Mouse (Mus musculus): ENCODE data around the gene Ccdc57. TPM values are rescaled to one million over a fixed set of nuclear protein-coding genes. Genes with fewer than 3 reads are reported as not detected.

Gene Ccdc57
- 0.20 TPM for polyA plus RNA-seq (2017; shearing (Covaris generic))

DNA sequence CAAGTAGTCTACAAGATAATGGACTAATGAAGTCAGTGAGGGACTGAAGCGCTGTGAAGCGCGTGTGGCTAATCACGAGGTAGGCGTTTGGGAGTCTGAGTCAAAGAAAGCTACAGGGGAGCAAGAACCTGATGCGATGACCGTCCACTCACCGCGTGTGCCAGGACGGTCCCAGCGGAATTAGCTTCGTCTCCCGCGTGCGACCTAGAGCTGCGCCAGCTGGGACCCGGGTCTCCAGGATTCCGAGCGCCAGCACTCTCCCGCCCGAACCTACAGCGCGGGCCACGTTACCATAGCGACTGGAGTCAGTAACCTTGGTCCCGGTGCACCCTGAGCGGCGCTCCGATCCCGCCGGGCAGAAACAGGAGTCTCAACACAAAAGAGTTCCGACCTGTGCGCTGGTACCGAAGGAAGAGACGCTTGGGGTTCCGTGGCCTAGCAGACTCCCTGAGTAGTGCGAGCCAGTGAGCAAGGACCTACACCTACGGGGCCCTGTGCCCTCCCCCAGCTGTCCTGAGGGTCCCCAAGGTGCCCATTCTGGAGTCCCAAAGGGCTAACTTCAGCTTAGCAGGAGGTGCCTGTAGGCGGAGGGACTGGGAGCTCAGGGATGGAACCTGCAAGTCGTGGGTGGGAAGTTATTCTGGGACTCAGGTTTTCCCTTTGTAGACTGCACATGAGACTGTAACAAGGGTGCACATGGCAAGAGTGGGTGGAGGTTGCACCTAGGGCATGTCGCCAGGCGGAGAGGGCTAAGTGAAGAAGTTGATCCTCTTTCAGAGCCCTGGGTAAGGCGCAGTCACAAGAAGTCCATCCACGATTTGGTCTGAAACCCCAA lies at the start of gene Ccdc57:
Ccdc57 (minus strand) TSS at position 309 of the 835 bp plus-strand sequence.

DNA sequence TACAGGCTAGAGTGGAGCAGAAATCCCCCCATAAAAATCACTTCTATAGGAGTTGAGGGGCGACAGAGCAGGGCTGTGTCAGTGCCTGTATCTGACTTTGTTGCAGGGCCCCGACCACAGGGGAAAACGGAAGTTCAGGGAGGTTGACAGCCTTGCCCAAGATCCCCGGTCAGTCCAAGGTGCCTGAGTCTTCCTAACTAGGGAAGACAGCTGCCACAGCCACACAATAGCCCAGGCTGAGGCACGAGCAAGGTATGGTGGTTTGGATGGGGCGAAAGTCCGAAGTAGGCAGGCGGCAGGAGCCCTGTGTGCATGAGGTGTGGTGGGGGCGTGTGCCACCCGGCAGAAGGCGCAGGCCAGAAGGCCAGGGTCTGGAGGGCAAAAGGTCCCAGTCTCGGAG lies 15.7 kb upstream of the Ccdc57 start, which contains the start of gene Slc16a3:
Slc16a3 (plus strand) TSS at position 153 of the 400 bp plus-strand sequence.

DNA sequence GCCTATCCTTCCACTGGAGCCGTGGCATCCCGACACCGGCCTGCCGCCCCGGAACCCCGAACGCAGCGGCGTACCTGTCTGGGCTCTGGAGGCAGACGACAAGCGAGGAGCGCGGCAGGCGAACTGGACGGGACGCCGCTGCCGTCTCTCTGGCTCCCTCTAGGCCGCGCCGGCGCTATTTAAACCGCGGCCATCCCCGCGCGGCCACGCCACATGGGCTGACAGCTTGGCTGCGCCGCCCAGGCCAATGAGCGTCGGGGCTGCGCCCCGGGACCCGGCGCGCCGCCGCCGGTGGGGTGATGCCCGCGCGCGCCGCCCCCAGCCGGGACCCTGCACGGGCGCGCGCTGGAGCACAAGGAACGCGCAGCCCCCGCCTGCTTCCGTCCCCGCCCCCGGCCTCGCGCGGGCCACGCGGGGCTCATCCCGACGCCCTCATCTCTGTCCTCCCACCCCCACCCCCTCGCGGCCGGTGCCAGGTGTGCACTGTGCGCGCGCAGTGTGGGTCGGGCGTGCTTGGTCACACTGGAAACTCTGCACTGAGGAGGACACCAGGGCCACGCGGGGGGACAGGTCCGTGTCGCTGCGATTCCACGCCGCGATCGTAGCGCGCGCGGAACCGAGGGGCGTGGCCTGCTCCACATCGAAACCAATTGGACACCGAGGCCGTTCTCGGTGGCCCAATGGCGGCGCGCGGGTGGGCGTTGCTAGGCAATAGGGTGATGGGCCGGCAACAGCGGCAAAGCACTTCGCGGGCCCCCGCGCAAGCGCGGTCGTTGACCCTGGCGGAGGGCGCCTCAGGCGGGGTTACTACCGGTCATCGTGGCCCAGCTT lies 108.5 kb downstream of the Ccdc57 start, which contains the start of gene Fasn:
Fasn (minus strand) TSS at position 592 of the 831 bp plus-strand sequence.

DNA sequence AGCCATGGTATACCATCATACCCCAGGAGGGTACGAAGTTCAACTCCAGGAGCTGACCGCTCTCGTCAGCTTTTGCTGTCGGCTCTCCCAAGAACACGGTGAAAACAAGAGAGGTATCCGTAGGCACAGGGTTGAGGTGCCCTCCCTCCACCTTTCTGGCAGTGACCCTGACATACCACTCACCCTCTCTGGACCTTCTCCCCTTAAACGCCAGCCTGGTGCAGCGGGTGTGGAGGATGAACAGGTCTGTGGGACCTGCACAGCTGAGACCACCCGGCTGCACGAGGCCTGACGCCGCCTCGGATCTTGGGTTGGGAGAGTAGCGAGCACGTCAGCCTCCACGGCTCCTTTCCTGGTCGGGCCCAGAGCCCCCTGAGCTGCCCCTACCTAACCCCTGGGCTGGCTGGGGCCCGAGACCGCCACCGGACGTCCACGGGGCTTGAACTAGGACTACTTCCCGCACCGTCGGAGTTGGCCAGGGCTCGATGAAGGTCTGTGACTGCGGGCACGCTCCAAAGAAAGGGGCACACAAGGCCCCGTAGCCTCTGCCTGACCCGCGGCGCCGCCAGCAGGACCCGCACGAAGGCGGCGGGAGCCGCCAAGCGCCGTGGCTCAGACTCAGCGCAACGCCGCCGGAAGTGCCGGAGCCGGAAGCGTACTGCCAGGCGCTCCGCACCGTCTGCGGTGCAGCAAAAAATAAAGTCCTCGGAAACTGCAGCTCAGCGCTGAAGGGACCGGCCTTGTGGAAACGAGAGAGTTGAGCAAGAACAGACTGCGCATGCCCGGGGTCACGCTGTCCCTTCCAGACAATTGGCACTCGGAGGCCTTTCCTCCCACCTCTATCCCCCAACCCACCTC lies 136.7 kb downstream of the Ccdc57 start, which contains the start of gene Dus1l:
Dus1l (minus strand) TSS at position 648 of the 858 bp plus-strand sequence.

DNA sequence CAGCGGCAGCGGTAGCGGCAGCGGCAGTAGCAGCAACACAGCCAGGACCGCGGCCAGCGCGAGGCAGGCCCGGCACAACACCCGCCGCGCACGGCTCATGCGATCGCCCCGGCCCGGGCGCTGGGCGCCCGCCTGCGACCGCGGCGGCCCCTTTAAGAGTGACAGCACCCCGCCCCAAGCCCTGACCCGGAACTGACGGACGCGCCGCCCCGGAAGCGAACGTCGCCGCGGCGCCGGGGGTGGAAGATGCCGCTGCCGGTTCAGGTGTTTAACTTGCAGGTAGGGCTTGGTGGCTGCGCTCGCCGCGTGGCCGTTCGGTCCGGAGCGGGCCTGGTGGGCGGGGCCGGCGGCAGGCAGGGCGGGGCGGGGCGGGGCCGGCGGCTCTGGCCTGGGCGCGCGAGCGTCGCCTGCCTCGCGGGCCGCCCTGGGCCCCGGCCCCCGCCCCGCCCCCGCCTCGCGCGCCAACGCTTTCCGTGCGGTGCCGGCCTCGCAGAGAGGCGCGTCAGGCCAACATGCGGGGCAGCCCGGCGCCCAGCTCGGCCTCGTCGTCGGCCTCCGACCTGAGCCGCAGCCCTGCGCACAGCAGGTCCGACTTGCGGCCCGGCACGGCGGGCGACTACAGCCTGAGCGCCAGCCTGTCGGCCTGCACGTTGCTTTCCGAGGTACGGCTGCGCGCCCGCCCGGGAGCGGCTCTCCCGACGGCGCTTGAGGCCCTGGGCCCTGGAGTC lies 148.4 kb downstream of the Ccdc57 start, which contains the start of the genes Rfng and Gps1:
Rfng (minus strand) TSS at position 144 of the 728 bp plus-strand sequence.
Gps1 (plus strand) TSS at position 209 of the 728 bp plus-strand sequence.

Other genes with a start within 250 kb of the Ccdc57 start
- gene Cenpx, start 219.1 kb downstream of the Ccdc57 start, polyA plus RNA-seq (2017; shearing (Covaris generic)), result 77.0 TPM
- 69.5 TPM for gene Lrrc45, start 218.9 kb downstream of the Ccdc57 start, polyA plus RNA-seq (2017; shearing (Covaris generic))
- gene Rac3, start 211.4 kb downstream of the Ccdc57 start, polyA plus RNA-seq (2017; shearing (Covaris generic)), result 1.1 TPM
- gene Dcxr, start 205.6 kb downstream of the Ccdc57 start, polyA plus RNA-seq (2017; shearing (Covaris generic)), result 0.66 TPM
- gene Cbr2, start 200.8 kb downstream of the Ccdc57 start, polyA plus RNA-seq (2017; shearing (Covaris generic)), result not detected
- gene Hmga1b, start 170.1 kb downstream of the Ccdc57 start, polyA plus RNA-seq (2017; shearing (Covaris generic)), result 1.0 TPM
- gene Rfng, start 148.7 kb downstream of the Ccdc57 start, polyA plus RNA-seq (2017; shearing (Covaris generic)), result 32.5 TPM
- gene Gps1, start 148.6 kb downstream of the Ccdc57 start, polyA plus RNA-seq (2017; shearing (Covaris generic)), result 115 TPM
- gene Dus1l, start 136.5 kb downstream of the Ccdc57 start, polyA plus RNA-seq (2017; shearing (Covaris generic)), result 58.8 TPM
- 55.3 TPM for gene Fasn, start 108.3 kb downstream of the Ccdc57 start, polyA plus RNA-seq (2017; shearing (Covaris generic))
- 12.9 TPM for gene Slc16a3, start 15.6 kb upstream of the Ccdc57 start, polyA plus RNA-seq (2017; shearing (Covaris generic))
- 236 TPM for gene Csnk1d, start 58.5 kb upstream of the Ccdc57 start, polyA plus RNA-seq (2017; shearing (Covaris generic))
- gene Cd7, start 106.5 kb upstream of the Ccdc57 start, polyA plus RNA-seq (2017; shearing (Covaris generic)), result 54.5 TPM
- not detected for gene Sectm1b, start 130.7 kb upstream of the Ccdc57 start, polyA plus RNA-seq (2017; shearing (Covaris generic))
- gene Sectm1a, start 148.3 kb upstream of the Ccdc57 start, polyA plus RNA-seq (2017; shearing (Covaris generic)), result not detected
- not detected for gene Tex19.2, start 185.8 kb upstream of the Ccdc57 start, polyA plus RNA-seq (2017; shearing (Covaris generic))
- not detected for gene Tex19.1, start 213.3 kb upstream of the Ccdc57 start, polyA plus RNA-seq (2017; shearing (Covaris generic))
- not detected for gene Uts2r, start 227.4 kb upstream of the Ccdc57 start, polyA plus RNA-seq (2017; shearing (Covaris generic))